Mouse (Mus musculus) intestine, embryonic 15.5 days (tissue): ENCODE data around the gene Socs4. TPM values are rescaled to one million over a fixed set of nuclear protein-coding genes. Genes with fewer than 3 reads are reported as not detected.

Experiments used
- ATAC-seq: fragments of 200-750 bp; cut with Nextera tagmentation; 2 replicates; pipeline ENCODE4 v1.8.0; 2017; ENCODE audit warnings: moderate TSS enrichment, moderate library complexity
- H3K27ac ChIP-seq: fragments of 300-500 bp; sonication (generic); 2 replicates; pipeline ENCODE4 v1.5.1; 2015; ENCODE audit warnings: mild to moderate bottlenecking, inconsistent platforms
- H3K27me3 ChIP-seq: fragments of 300-500 bp; sonication (generic); replicated peaks from 2 replicates; pipeline ENCODE4 v1.6.1; 2015; ENCODE audit warnings: inconsistent platforms
- H3K36me3 ChIP-seq: fragments of 300-500 bp; sonication (generic); 2 replicates; pipeline ENCODE4 v1.6.1; 2015; ENCODE audit warnings: inconsistent platforms
- H3K4me1 ChIP-seq: fragments of 300-500 bp; sonication (generic); replicated peaks from 2 replicates; pipeline ENCODE4 v1.6.1; 2015; ENCODE audit warnings: inconsistent platforms
- H3K4me2 ChIP-seq: fragments of 300-500 bp; sonication (generic); replicated peaks from 2 replicates; pipeline ENCODE4 v1.6.1; 2015; ENCODE audit warnings: mild to moderate bottlenecking, inconsistent platforms
- H3K4me3 ChIP-seq: fragments of 300-500 bp; sonication (generic); replicated peaks from 2 replicates; pipeline ENCODE4 v1.5.1; 2015; ENCODE audit warnings: inconsistent platforms
- H3K9ac ChIP-seq: fragments of 300-500 bp; sonication (generic); 2 replicates; pipeline ENCODE4 v1.6.1; 2015; ENCODE audit warnings: inconsistent platforms
- H3K9me3 ChIP-seq: fragments of 300-500 bp; sonication (generic); 2 replicates; pipeline ENCODE4 v1.6.1; 2016; ENCODE audit warnings: inconsistent platforms
- WGBS: fragments of 180-500 bp; shearing (Covaris S2); methylation state at CpG from one replicate; pipeline ENCODE4 v1.1.7; 2015; 5-methylcytosine and 5-hydroxymethylcytosine counted together
- polyA plus RNA-seq: library from polyadenylated mRNA; unstranded; fragments of >200 nt; fragmentation: Nextera tagmentation; extraction: Ambion mirVana; gene quantifications from 2 replicates; pipeline ENCODE4 v1.2.1, GENCODE M21; 2015

The Socs4 gene
- polyA plus RNA-seq, 1 experiment from 2014 or later = 4.8 TPM

DNA sequence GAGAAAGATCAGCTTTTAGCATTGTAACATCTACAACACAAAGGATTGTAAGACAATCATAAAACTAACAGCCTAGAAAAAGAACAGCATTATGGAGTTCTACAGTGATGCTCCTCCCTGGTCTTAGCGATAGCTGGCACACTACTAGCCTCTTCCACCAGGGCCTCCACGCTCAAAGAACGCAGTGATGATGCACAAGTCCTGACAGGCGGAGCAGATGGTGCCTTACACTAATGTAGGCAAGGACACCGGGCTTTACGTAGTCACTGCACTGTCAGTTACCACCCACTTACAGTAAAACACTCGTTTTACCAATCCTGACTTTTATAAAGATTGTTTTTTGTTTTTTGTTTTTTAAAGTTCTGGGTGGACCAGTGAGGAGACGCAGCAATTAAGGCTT is 10.9 kb upstream of the Socs4 start:
- Histone ChIP-seq H3K27me3 (no peaks in the 10 kb centered on the region), H3K9me3 (no peaks in the 10 kb centered on the region), H3K4me3 (no peak overlapping the region), H3K4me2 (no peak overlapping the region), H3K9ac (no peak overlapping the region), H3K36me3 (peaks cover 12% of the 10 kb centered on the region), H3K27ac (no peak overlapping the region), H3K4me1 (no peaks in the 10 kb centered on the region)
- no peak for ATAC-seq
- WGBS = 94% methylated on average over 8 of the region's 8 CpGs

- H3K36me3 ChIP-seq = peaks cover 9% of the 10 kb centered on the region
- H3K4me2 ChIP-seq = no peak overlapping the region
- H3K4me1 ChIP-seq = no peaks in the 10 kb centered on the region
- H3K9me3 ChIP-seq = no peaks in the 10 kb centered on the region
- no peak overlapping the region for H3K9ac ChIP-seq
- H3K27ac ChIP-seq = no peak overlapping the region
- no peak for ATAC-seq
- WGBS = 89% methylated on average over 4 of the region's 4 CpGs
- H3K4me3 ChIP-seq = no peak overlapping the region
- no peaks in the 10 kb centered on the region for H3K27me3 ChIP-seq
Measured at GRCm38 (mm10) chr14:47269056-47269455, 7.7 kb upstream of the Socs4 start.

DNA sequence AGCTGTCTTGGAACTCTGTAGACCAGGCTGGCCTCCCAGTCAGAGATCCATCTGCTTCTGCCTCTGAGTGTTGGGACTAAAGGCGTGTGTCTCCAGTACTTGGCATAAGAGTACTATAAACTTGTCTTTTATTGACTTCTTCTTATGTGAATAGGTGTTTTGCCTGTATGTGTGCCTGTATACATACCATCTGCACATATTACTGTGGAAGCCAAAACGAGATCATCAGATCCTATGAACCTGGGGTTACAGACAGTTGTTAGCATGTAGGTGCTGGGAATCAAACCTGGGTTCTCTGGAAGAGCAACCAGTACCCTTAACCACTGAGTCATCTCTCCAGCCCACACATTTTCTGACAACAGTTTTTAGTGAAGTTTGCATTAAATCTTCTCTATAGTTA is 7.0 kb upstream of the Socs4 start:
- no peaks in the 10 kb centered on the region for H3K9me3 ChIP-seq
- no peak overlapping the region for H3K9ac ChIP-seq
- no peak overlapping the region for H3K27ac ChIP-seq
- ATAC-seq = no peak
- peaks cover 9% of the 10 kb centered on the region for H3K36me3 ChIP-seq
- no peak overlapping the region for H3K4me3 ChIP-seq
- H3K4me1 ChIP-seq = no peaks in the 10 kb centered on the region
- WGBS = 94% methylated on average over 2 of the region's 2 CpGs
- H3K4me2 ChIP-seq = no peak overlapping the region
- no peaks in the 10 kb centered on the region for H3K27me3 ChIP-seq

DNA sequence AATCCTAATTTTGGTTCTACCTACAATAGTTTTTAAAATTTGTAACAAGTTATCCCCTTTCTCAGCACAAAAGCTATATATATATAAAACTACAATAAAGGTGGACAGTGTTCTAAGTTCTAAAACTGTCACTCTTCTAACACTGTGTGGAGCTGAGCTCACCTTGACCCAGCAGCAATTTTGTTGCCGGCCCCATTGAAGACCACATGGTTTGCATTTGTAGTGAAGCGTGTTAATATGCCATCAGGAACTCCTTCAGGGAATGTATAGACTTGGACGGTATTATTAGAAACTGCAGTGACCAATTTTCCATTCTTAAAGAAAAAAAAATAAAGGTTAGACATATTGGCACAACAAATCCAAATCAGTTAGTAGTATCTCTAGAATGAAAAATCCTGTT is 3.0 kb upstream of the Socs4 start:
- Histone ChIP-seq H3K9me3 (no peaks in the 10 kb centered on the region), H3K4me2 (no peak overlapping the region), H3K36me3 (peaks cover 4% of the 10 kb centered on the region; the same call in 1 of the 2 replicates), H3K27ac (no peak overlapping the region), H3K4me3 (no peak overlapping the region), H3K9ac (no peak overlapping the region), H3K4me1 (0 out of 2 replicates have a peak, but pooled peaks cover 4% of the 10 kb centered on the region), H3K27me3 (no peaks in the 10 kb centered on the region)
- no peak for ATAC-seq
- 89% methylated on average over 3 of the region's 3 CpGs for WGBS

DNA sequence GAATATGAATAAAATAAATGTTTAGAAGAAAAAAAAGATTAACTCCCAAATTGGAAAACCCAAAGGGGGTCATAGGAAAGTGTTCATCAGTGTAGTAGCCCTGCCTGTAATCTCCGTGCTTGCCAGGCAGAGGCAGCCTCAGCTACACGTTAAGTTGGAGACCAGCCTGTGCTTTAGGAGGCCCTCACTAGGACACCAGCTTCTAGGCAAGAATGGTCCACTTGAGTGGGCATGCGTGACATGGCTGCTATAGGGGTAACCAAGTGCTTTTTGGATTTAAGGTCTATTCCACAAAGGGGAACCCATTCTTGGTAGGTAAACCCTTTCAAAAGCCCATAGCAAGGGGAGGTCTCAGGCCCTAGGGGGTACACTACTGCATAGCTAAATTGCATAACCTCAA is 1.3 kb upstream of the Socs4 start:
- Histone ChIP-seq H3K4me2 (peak overlapping the region; percentile 75), H3K36me3 (no peaks in the 10 kb centered on the region), H3K4me3 (peak overlapping the region; percentile 81), H3K27me3 (no peaks in the 10 kb centered on the region), H3K4me1 (0 out of 2 replicates have a peak, but pooled peaks cover 4% of the 10 kb centered on the region), H3K27ac (no peak overlapping the region), H3K9ac (peak overlapping the region; percentile 83; the same call in 1 of the 2 replicates), H3K9me3 (no peaks in the 10 kb centered on the region)
- WGBS = 22% methylated on average over 3 of the region's 3 CpGs
- no peak for ATAC-seq

DNA sequence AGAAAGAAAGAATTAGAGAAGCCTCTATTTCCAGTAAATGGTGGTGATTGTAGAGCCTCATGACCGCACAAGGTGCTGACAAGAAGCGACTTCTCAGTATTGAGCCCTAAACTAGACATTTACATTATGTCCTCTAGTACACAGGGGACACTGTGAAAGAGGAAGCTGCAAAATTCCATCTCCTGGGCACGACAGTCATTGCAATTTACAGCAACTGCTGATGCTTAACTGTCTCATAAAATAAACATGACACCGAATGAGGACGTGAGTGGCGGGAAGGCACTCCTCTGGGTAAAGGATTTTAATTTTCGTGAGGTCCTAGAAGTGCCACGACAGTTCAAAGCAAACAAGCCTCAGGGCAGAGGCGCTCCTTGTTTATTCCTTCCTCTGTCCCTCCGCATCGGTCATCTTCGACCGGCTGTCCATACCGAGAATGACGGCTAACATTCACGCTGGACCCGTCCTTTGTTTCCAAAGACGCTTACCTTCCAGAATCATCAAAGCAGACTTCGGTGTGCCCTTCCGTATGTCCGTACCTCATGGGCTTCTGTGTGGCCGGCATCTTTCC is 611 bp upstream of the Socs4 start:
- Histone ChIP-seq H3K4me2 (peak overlapping the region; percentile 75), H3K9me3 (no peaks in the 10 kb centered on the region), H3K4me3 (peak overlapping the region; percentile 81), H3K27me3 (no peaks in the 10 kb centered on the region), H3K36me3 (no peaks in the 10 kb centered on the region), H3K27ac (peak overlapping the region; percentile 97), H3K9ac (peak overlapping the region; percentile 83), H3K4me1 (0 out of 2 replicates have a peak, but pooled peaks cover 4% of the 10 kb centered on the region)
- WGBS = 2% methylated on average over 22 of the region's 22 CpGs
- ATAC-seq = peak; percentile 18; the same call in 1 of the 2 replicates

DNA sequence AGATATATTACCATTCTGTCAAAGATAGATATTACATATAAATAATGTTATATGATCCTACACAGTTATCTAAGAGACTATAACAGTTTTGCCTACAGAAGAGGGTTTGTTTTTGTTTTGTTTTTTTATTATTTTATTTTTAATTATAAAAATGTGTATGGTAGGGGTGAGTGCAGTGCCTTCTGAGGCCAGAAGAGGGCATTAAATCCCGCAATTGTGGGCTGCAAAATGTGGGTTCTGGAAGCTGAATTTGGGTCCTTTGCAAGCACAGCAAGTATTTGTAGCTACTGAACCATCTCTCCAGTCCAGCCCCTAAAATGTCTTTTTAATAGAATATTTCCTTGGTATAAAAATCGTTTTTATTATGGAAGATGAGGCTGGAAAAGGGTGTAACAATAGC is 2.3 kb downstream of the Socs4 start:
- Histone ChIP-seq H3K27me3 (no peaks in the 10 kb centered on the region), H3K4me1 (0 out of 2 replicates have a peak, but pooled peaks cover 4% of the 10 kb centered on the region), H3K9me3 (no peaks in the 10 kb centered on the region), H3K36me3 (no peaks in the 10 kb centered on the region), H3K4me3 (no peak overlapping the region), H3K4me2 (no peak overlapping the region), H3K27ac (no peak overlapping the region), H3K9ac (no peak overlapping the region)
- no peak for ATAC-seq
- 78% methylated on average over 2 of the region's 2 CpGs for WGBS

DNA sequence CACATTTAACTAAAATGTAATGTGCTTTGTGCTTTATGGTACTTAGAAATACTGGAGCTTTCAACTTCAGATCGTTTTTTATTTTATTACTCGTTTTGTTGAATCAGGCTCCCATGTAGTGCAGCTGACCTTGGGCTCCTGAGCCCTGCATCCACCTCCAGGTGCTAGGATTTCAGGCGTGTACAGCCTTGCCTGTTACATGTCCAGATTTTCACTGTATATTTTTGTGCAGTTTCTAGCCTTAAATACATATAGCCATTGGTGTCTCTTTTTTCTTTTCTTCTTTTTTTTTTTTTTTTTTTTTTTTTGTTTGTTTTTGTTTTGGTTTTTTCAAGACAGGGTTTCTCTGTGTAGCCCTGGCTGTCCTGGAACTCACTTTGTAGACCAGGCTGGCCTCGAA is 4.8 kb downstream of the Socs4 start:
- no peak for ATAC-seq
- Histone ChIP-seq H3K4me1 (0 out of 2 replicates have a peak, but pooled peaks cover 4% of the 10 kb centered on the region), H3K9ac (no peak overlapping the region), H3K36me3 (no peaks in the 10 kb centered on the region), H3K4me2 (no peak overlapping the region), H3K9me3 (no peaks in the 10 kb centered on the region), H3K27me3 (no peaks in the 10 kb centered on the region), H3K27ac (no peak overlapping the region), H3K4me3 (no peak overlapping the region)
- WGBS = 87% methylated on average over 4 of the region's 4 CpGs

DNA sequence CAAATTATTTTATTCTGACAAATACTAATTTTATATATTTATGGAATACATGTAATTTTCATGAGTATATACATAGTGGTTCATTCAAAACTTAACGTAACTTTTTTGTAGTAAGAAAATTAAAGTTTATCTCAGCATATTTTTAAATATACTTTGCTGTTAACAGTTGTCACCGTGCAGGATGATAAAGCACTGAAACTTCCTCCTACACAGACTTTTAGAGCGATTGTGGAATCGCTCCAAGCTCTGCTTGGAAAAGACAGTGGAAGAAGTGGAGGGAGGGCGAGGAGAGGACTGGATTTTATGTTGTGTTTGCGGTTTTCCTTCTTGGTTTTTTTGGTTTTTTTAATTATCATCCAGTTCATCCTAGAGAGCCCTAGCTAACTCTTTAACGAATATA is 6.8 kb downstream of the Socs4 start:
- no peaks in the 10 kb centered on the region for H3K9me3 ChIP-seq
- no peak overlapping the region for H3K4me2 ChIP-seq
- WGBS = 61% methylated on average over 7 of the region's 7 CpGs
- H3K27ac ChIP-seq = no peak overlapping the region
- H3K9ac ChIP-seq = no peak overlapping the region
- no peak for ATAC-seq
- no peaks in the 10 kb centered on the region for H3K27me3 ChIP-seq
- H3K36me3 ChIP-seq = no peaks in the 10 kb centered on the region
- 0 out of 2 replicates have a peak, but pooled peaks cover 4% of the 10 kb centered on the region for H3K4me1 ChIP-seq
- H3K4me3 ChIP-seq = no peak overlapping the region

GRCm38 (mm10) chr14:47285271-47285670 is 8.5 kb downstream of the Socs4 start:
- H3K4me1 ChIP-seq = 0 out of 2 replicates have a peak, but pooled peaks cover 4% of the 10 kb centered on the region
- H3K4me3 ChIP-seq = no peak overlapping the region
- no peak overlapping the region for H3K9ac ChIP-seq
- WGBS = 91% methylated on average over 2 of the region's 2 CpGs
- peaks cover 7% of the 10 kb centered on the region; the same call in 1 of the 2 replicates for H3K36me3 ChIP-seq
- peak; percentile 83 for ATAC-seq
- H3K27ac ChIP-seq = no peak overlapping the region
- H3K4me2 ChIP-seq = no peak overlapping the region
- H3K9me3 ChIP-seq = no peaks in the 10 kb centered on the region
- H3K27me3 ChIP-seq = no peaks in the 10 kb centered on the region

DNA sequence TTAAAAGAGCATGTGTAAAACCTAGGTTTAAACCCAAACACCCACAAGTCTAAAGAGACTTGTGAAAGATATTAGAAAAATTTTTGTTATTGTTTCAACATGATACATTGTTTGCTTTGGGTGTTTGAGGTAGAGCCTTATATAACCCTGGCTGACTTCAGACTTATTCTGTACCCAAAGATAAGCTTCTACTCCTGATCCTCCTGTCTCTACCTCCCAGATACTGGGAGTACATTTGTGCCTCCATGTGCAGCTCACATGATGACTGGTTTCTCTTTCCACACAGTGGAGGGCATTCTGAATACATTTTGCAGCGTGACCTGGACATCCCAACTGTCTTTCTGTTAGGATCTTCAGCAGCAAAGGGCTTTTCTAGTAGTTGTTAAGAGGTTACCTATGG is 9.5 kb downstream of the Socs4 start:
- 0 out of 2 replicates have a peak, but pooled peaks cover 4% of the 10 kb centered on the region for H3K4me1 ChIP-seq
- H3K9me3 ChIP-seq = no peaks in the 10 kb centered on the region
- WGBS = 76% methylated on average over 1 of the region's 1 CpGs
- no peak overlapping the region for H3K9ac ChIP-seq
- no peaks in the 10 kb centered on the region for H3K27me3 ChIP-seq
- H3K36me3 ChIP-seq = peaks cover 11% of the 10 kb centered on the region; the same call in 1 of the 2 replicates
- no peak overlapping the region for H3K4me3 ChIP-seq
- no peak for ATAC-seq
- H3K27ac ChIP-seq = no peak overlapping the region
- H3K4me2 ChIP-seq = no peak overlapping the region

DNA sequence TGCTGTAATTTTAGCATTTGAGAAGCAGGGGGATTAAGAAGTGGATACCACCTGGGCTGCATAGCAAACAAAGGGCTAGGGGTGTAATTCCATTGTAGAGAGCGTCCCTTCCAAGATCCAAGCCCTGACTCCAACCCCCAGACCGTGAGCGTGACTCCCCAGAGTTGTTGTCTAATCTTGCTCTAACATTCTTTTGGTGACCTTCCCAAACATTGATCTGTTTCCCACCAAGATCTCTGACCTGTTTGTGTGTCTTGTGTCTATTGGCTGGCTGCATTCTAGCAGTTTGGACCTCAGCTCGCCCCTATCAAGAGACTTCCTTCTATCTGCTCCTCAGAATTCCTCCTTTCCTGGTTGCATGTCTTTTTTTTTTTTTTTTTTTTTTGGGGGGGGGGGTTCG is 10.3 kb downstream of the Socs4 start:
- ATAC-seq = no peak
- 82% methylated on average over 5 of the region's 5 CpGs for WGBS
- peaks cover 11% of the 10 kb centered on the region; the same call in 1 of the 2 replicates for H3K36me3 ChIP-seq
- H3K4me3 ChIP-seq = no peak overlapping the region
- H3K4me2 ChIP-seq = no peak overlapping the region
- H3K4me1 ChIP-seq = 0 out of 2 replicates have a peak, but pooled peaks cover 4% of the 10 kb centered on the region
- no peaks in the 10 kb centered on the region for H3K9me3 ChIP-seq
- H3K9ac ChIP-seq = no peak overlapping the region
- H3K27me3 ChIP-seq = no peaks in the 10 kb centered on the region
- H3K27ac ChIP-seq = no peak overlapping the region

GRCm38 (mm10) chr14:47291772-47292171 is 15.0 kb downstream of the Socs4 start:
- Histone ChIP-seq H3K4me2 (no peak overlapping the region), H3K36me3 (peaks cover 11% of the 10 kb centered on the region; the same call in 1 of the 2 replicates), H3K4me1 (no peaks in the 10 kb centered on the region), H3K27ac (no peak overlapping the region), H3K9ac (no peak overlapping the region), H3K4me3 (no peak overlapping the region), H3K9me3 (no peaks in the 10 kb centered on the region), H3K27me3 (no peaks in the 10 kb centered on the region)
- ATAC-seq = no peak
- 83% methylated on average over 1 of the region's 1 CpGs for WGBS
